Mouse (Mus musculus) myocyte (in vitro differentiated cells): ENCODE data around the gene Layn.

Experiments used
- CEBPB ChIP-seq: IDR thresholded peaks from 2 replicates; pipeline ENCODE4 v1.6.1; 2011; ENCODE audit warnings: mild to moderate bottlenecking, moderate library complexity; ENCODE audit not compliant: poor library complexity, insufficient read depth, severe bottlenecking
- MAX ChIP-seq: IDR thresholded peaks from one replicate; pipeline ENCODE4 v1.6.1; 2011; ENCODE audit warnings: low read depth, mild to moderate bottlenecking, control low read depth
- MYOD1 ChIP-seq, 3 experiments: IDR thresholded peaks; one replicate each; pipeline ENCODE4 v1.6.1; 2011; ENCODE audit warnings: control low read depth in 2 of 3, low read depth in 2 of 3, mild to moderate bottlenecking in 2 of 3, moderate library complexity in 1 of 3; ENCODE audit not compliant: insufficient read length in 2 of 3, control insufficient read depth in 1 of 3
- POLR2A ChIP-seq: IDR thresholded peaks from one replicate; pipeline ENCODE4 v1.6.1; 2011; ENCODE audit warnings: low read depth, mild to moderate bottlenecking, control low read depth, moderate library complexity; ENCODE audit not compliant: insufficient read length
- POLR2AphosphoS2 ChIP-seq: IDR thresholded peaks from one replicate; pipeline ENCODE4 v1.6.1; 2011; ENCODE audit warnings: low read depth, control low read depth; ENCODE audit not compliant: insufficient read length
- TCF12 ChIP-seq: IDR thresholded peaks from one replicate; pipeline ENCODE4 v1.6.1; 2011; ENCODE audit warnings: mild to moderate bottlenecking, control low read depth; ENCODE audit not compliant: poor library complexity, insufficient read depth, severe bottlenecking
- USF1 ChIP-seq: IDR thresholded peaks from one replicate; pipeline ENCODE4 v1.6.1; 2011; ENCODE audit warnings: low read depth, mild to moderate bottlenecking, control low read depth, moderate library complexity

- no peak for TF ChIP-seq MAX
- no peak for TF ChIP-seq CEBPB
- TF ChIP-seq MYOD1 (IDR thresholded peaks at IDR 0.05; ENCODE audit: control insufficient read depth in 1 of 3, insufficient read length in 2 of 3, low read depth in 2 of 3) = no peak
- no peak for TF ChIP-seq POLR2A
- no peak for TF ChIP-seq POLR2AphosphoS2
- no peak for TF ChIP-seq TCF12
- TF ChIP-seq USF1 = no peak
Observed at GRCm38 (mm10) chr9:51032785-51033529, 43.9 kb downstream of the Layn start.
